Mouse (Mus musculus) heart, postnatal 0 days (tissue): ENCODE results near the gene Hba-x.

ENCODE experiments used
- CTCF ChIP-seq: IDR thresholded peaks from 2 replicates; pipeline ENCODE4 v1.5.1; 2016; ENCODE audit warnings: antibody characterized with exemption, control low read depth, low read depth
- EP300 ChIP-seq: IDR thresholded peaks from 2 replicates; pipeline ENCODE4 v1.6.1; 2016; ENCODE audit warnings: antibody characterized with exemption, low read depth

DNA sequence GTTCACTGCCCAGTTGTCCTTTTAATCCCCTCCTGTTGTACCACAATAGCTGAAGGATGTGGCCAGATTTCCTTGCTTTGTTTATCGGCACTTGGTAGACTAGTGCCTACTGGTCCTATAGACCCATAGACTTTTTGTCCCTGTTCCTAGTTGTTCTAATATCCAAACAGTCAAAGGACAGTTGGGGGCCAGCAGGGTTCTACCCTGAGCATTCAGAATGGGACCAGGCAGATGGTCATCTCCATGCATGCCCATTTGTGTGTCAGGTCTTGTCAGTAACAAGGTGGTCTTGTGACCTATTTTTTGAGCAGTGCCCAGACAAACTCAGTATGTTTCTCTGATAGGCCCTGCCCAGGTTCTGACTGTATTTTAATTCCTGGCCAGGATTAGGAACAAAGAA lies 49.2 kb upstream of the Hba-x start:
- TF ChIP-seq CTCF, result no peak
- TF ChIP-seq EP300, result no peak
